Mouse (Mus musculus) forebrain, embryonic 12.5 days (tissue): ENCODE results near the gene Klra8. TPM values are rescaled to one million over a fixed set of nuclear protein-coding genes. Genes with fewer than 3 reads are reported as not detected.
"Not testable (repeated sequence)": the region's sequence is repeated elsewhere in the genome, so short reads cannot be mapped to it uniquely, and the experiment has no call there.

Source experiments
- ATAC-seq: fragments of 200-750 bp; cut with Nextera tagmentation; 2 replicates; pipeline ENCODE4 v1.8.0; 2017; ENCODE audit warnings: moderate TSS enrichment; ENCODE audit not compliant: low FRiP score
- H3K27ac ChIP-seq: fragments of 300-500 bp; sonication (generic); 2 replicates; pipeline ENCODE4 v1.5.1; 2016; ENCODE audit warnings: mild to moderate bottlenecking
- H3K27me3 ChIP-seq: fragments of 300-500 bp; sonication (generic); 2 replicates; pipeline ENCODE4 v1.6.1; 2016; ENCODE audit warnings: mild to moderate bottlenecking
- H3K36me3 ChIP-seq: fragments of 300-500 bp; sonication (generic); replicated peaks from 2 replicates; pipeline ENCODE4 v1.6.1; 2016; ENCODE audit warnings: mild to moderate bottlenecking
- H3K4me1 ChIP-seq: fragments of 300-500 bp; sonication (generic); 2 replicates; pipeline ENCODE4 v1.6.1; 2016
- H3K4me2 ChIP-seq: fragments of 300-500 bp; sonication (generic); 2 replicates; pipeline ENCODE4 v1.6.1; 2016; ENCODE audit warnings: mild to moderate bottlenecking, moderate library complexity
- H3K4me3 ChIP-seq: fragments of 300-500 bp; sonication (generic); replicated peaks from 2 replicates; pipeline ENCODE4 v1.5.1; 2016; ENCODE audit warnings: mild to moderate bottlenecking
- H3K9ac ChIP-seq: fragments of 300-500 bp; sonication (generic); 2 replicates; pipeline ENCODE4 v1.6.1; 2016; ENCODE audit warnings: mild to moderate bottlenecking
- H3K9me3 ChIP-seq: fragments of 300-500 bp; sonication (generic); 2 replicates; pipeline ENCODE4 v1.6.1; 2016
- WGBS: fragments of 180-500 bp; shearing (Covaris S2); methylation state at CpG from one replicate; pipeline ENCODE4 v1.1.7; 2016; 5-methylcytosine and 5-hydroxymethylcytosine counted together
- polyA plus RNA-seq: library from polyadenylated mRNA; unstranded; fragments of >200 nt; fragmentation: Nextera tagmentation; extraction: Ambion mirVana; gene quantifications from 2 replicates; pipeline ENCODE4 v1.2.1, GENCODE M21; 2016

Gene Klra8
- not detected in 2 replicates for polyA plus RNA-seq

GRCm38 (mm10) chr6:130129798-130130197 lies at the start of gene Klra8:
Gene Klra8 (minus strand): TSS chr6:130129898.
- 65% methylated on average over 4 of the region's 4 CpGs for WGBS
- not testable (repeated sequence) for ATAC-seq, H3K27me3 ChIP-seq, H3K4me2 ChIP-seq, H3K36me3 ChIP-seq, H3K4me3 ChIP-seq, H3K9ac ChIP-seq, H3K4me1 ChIP-seq, H3K9me3 ChIP-seq, H3K27ac ChIP-seq

GRCm38 (mm10) chr6:130110485-130110884 lies 19.2 kb downstream of the Klra8 start:
- 94% methylated on average over 1 of the region's 1 CpGs for WGBS
- H3K9ac ChIP-seq = no peak overlapping the region
- H3K27ac ChIP-seq = no peak overlapping the region
- ATAC-seq = no peak
- H3K4me3 ChIP-seq = no peak overlapping the region
- H3K27me3 ChIP-seq = no peaks in the 10 kb centered on the region
- H3K9me3 ChIP-seq = peaks cover 14% of the 10 kb centered on the region; the same call in 1 of the 2 replicates
- H3K36me3 ChIP-seq = no peaks in the 10 kb centered on the region
- H3K4me1 ChIP-seq = no peaks in the 10 kb centered on the region
- no peak overlapping the region for H3K4me2 ChIP-seq

GRCm38 (mm10) chr6:130102743-130103142 lies 27.0 kb downstream of the Klra8 start:
- not testable (repeated sequence) for H3K4me3 ChIP-seq, H3K27ac ChIP-seq, H3K4me1 ChIP-seq, H3K4me2 ChIP-seq, H3K36me3 ChIP-seq, H3K9ac ChIP-seq, ATAC-seq, H3K27me3 ChIP-seq
- H3K9me3 ChIP-seq = 0 out of 2 replicates have a peak, but pooled peaks cover 12% of the 10 kb centered on the region
- WGBS = 91% methylated on average over 3 of the region's 3 CpGs

GRCm38 (mm10) chr6:130092336-130092948 lies 37.3 kb downstream of the Klra8 start:
- no peak overlapping the region for H3K9ac ChIP-seq
- no peaks in the 10 kb centered on the region for H3K4me1 ChIP-seq
- no peak overlapping the region for H3K27ac ChIP-seq
- no peak for ATAC-seq
- no peak overlapping the region for H3K4me2 ChIP-seq
- no peaks in the 10 kb centered on the region for H3K27me3 ChIP-seq
- no peaks in the 10 kb centered on the region for H3K36me3 ChIP-seq
- H3K9me3 ChIP-seq = 0 out of 2 replicates have a peak, but pooled peaks cover 4% of the 10 kb centered on the region
- 80% methylated on average over 5 of the region's 5 CpGs for WGBS
- no peak overlapping the region for H3K4me3 ChIP-seq

- not testable (repeated sequence) for H3K27ac ChIP-seq, H3K4me3 ChIP-seq, H3K27me3 ChIP-seq, H3K9me3 ChIP-seq, H3K4me2 ChIP-seq, H3K4me1 ChIP-seq, H3K36me3 ChIP-seq, H3K9ac ChIP-seq, ATAC-seq
- 79% methylated on average over 1 of the region's 1 CpGs for WGBS
Measured at GRCm38 (mm10) chr6:130067171-130067570, 62.5 kb downstream of the Klra8 start, which contains the start of gene Klra4. Gene Klra4 (minus strand): TSS chr6:130067271.

Other genes starting within 250 kb of the Klra8 start
- gene Klra5, start 212.2 kb downstream of the Klra8 start, polyA plus RNA-seq = not detected in 2 replicates
- gene Klra6, start 102.9 kb downstream of the Klra8 start, polyA plus RNA-seq = not detected in 2 replicates
- not detected in 2 replicates for gene Klra4, start 62.6 kb downstream of the Klra8 start, polyA plus RNA-seq
- gene Klra9, start 63.2 kb upstream of the Klra8 start, polyA plus RNA-seq = not detected in 2 replicates
- not detected in 2 replicates for gene Klra7, start 103.4 kb upstream of the Klra8 start, polyA plus RNA-seq
- not detected in 2 replicates for gene Klra10, start 152.0 kb upstream of the Klra8 start, polyA plus RNA-seq
- gene Klra3, start 207.7 kb upstream of the Klra8 start, polyA plus RNA-seq = not detected in 2 replicates